Mouse (Mus musculus) lung, embryonic 14.5 days (tissue): ENCODE measurements at regions not wholly inside any gene's neighbourhood (a gene's known extent, or its start where the extent isn't known, plus 50 kb on each side); places are given as distances from the start of the nearest gene placed in this dataset.

Experiments used
- ATAC-seq: fragments of 200-750 bp; cut with Nextera tagmentation; 2 replicates; pipeline ENCODE4 v1.8.0; 2017; ENCODE audit warnings: mild to moderate bottlenecking, moderate TSS enrichment, moderate library complexity; ENCODE audit not compliant: insufficient read depth
- DNase-seq: peaks from one replicate; pipeline ENCODE4 v3.0.0-alpha.2; 2015
- H3K27ac ChIP-seq: fragments of 300-500 bp; sonication (generic); 2 replicates; pipeline ENCODE4 v1.5.1; 2014; ENCODE audit warnings: low read depth, mild to moderate bottlenecking, moderate library complexity
- H3K27me3 ChIP-seq: fragments of 300-500 bp; sonication (generic); 2 replicates; pipeline ENCODE4 v1.6.1; 2014; ENCODE audit warnings: low read length, control low read depth; ENCODE audit not compliant: insufficient read depth
- H3K36me3 ChIP-seq: fragments of 300-500 bp; sonication (generic); 2 replicates; pipeline ENCODE4 v1.6.1; 2014; ENCODE audit warnings: control low read depth; ENCODE audit not compliant: insufficient read depth
- H3K4me1 ChIP-seq: fragments of 300-500 bp; sonication (generic); 2 replicates; pipeline ENCODE4 v1.6.1; 2014; ENCODE audit warnings: antibody characterized with exemption, control low read depth; ENCODE audit not compliant: insufficient read depth
- H3K4me2 ChIP-seq: fragments of 300-500 bp; sonication (generic); 2 replicates; pipeline ENCODE4 v1.6.1; 2014; ENCODE audit warnings: mild to moderate bottlenecking
- H3K4me3 ChIP-seq: fragments of 300-500 bp; sonication (generic); 2 replicates; pipeline ENCODE4 v1.5.1; 2014; ENCODE audit warnings: low read depth, low read length
- H3K9ac ChIP-seq: fragments of 300-500 bp; sonication (generic); 2 replicates; pipeline ENCODE4 v1.6.1; 2014
- H3K9me3 ChIP-seq: fragments of 300-500 bp; sonication (generic); 2 replicates; pipeline ENCODE4 v1.6.1; 2016; ENCODE audit warnings: low read depth, low read length, control low read depth
- CTCF ChIP-seq: IDR thresholded peaks from 2 replicates; pipeline ENCODE4 v1.5.1; 2016; ENCODE audit warnings: antibody characterized with exemption, low read depth
- WGBS: fragments of 180-500 bp; shearing (Covaris S2); extraction: QIAGEN DNeasy Blood & Tissue Kit; methylation state at CpG from one replicate; pipeline ENCODE4 v1.1.7; 2014; 5-methylcytosine and 5-hydroxymethylcytosine counted together

DNA sequence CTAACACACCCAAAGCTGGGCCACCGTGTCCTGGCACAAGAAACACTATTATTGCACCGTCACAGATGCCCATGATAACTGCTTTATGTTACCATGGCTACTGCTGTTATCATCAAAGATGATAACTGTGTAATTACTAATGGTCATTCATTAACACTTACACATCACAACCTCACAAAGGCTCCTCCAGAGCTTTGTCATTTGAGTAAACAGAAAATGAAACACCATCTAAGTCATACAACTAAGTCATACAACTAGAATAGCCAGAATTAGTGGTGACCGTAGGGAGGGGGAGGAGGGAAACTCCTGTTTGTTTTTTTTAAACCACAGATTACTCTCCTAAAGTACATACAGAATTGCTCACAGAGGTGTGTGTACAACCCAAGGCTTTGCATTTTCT is 111.4 kb upstream of the Ofcc1 start:
- no peak overlapping the region for H3K27ac ChIP-seq
- H3K9me3 ChIP-seq = no peaks in the 10 kb centered on the region
- WGBS = 57% methylated on average over 3 of the region's 3 CpGs
- H3K36me3 ChIP-seq = no peaks in the 10 kb centered on the region
- TF ChIP-seq CTCF = no peak
- no peak for ATAC-seq
- H3K4me2 ChIP-seq = no peak overlapping the region
- no peak for DNase-seq
- no peak overlapping the region for H3K9ac ChIP-seq
- H3K27me3 ChIP-seq = no peaks in the 10 kb centered on the region
- no peaks in the 10 kb centered on the region for H3K4me1 ChIP-seq
- H3K4me3 ChIP-seq = no peak overlapping the region

DNA sequence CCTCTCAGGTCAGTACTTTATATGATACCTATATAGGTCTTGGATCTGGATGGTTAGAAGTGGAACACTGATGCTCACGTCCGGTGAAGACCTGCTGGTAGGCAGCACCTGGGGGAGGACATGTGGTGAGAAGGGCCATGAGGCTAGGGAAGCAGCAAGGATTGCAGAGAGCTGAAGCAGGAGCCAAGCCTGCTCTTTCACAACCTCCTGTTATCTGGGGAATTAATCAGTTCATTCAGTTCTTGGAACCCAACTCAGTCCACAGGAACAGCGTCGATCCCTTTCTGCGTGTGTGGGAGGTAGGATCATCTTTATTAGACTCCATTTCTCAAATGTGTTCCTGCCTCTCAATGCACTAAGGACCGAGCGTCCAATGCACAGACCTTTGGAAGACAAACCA is 107.9 kb upstream of the Ofcc1 start:
- no peaks in the 10 kb centered on the region for H3K4me1 ChIP-seq
- WGBS = 86% methylated on average over 7 of the region's 7 CpGs
- H3K27ac ChIP-seq = no peak overlapping the region
- TF ChIP-seq CTCF = no peak
- ATAC-seq (no peak), DNase-seq (no peak)
- no peak overlapping the region for H3K9ac ChIP-seq
- no peak overlapping the region for H3K4me2 ChIP-seq
- H3K27me3 ChIP-seq = no peaks in the 10 kb centered on the region
- no peaks in the 10 kb centered on the region for H3K9me3 ChIP-seq
- no peak overlapping the region for H3K4me3 ChIP-seq
- no peaks in the 10 kb centered on the region for H3K36me3 ChIP-seq

DNA sequence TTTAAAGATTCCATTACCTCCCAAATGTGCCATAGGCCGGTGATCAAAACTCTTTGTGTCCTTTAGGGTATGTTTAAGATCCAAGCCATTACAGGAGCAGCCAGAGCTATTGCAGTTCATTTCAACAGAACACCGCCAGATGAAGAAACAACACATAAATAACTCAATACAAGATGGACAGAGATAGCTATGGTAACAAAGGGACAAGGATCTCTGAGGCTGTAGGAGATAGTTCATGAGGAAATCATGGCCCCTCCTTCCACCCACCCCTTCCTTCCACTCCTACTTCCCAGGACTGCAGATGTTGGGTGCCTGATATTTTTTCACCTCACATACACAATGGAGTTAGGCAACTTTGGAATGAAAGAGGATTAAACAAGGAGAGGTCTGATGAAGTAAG is 92.1 kb upstream of the Ofcc1 start:
- Histone ChIP-seq H3K9ac (no peak overlapping the region), H3K36me3 (no peaks in the 10 kb centered on the region), H3K4me2 (no peak overlapping the region), H3K27me3 (no peaks in the 10 kb centered on the region), H3K4me3 (no peak overlapping the region), H3K9me3 (no peaks in the 10 kb centered on the region), H3K27ac (no peak overlapping the region), H3K4me1 (no peaks in the 10 kb centered on the region)
- no peak for DNase-seq
- WGBS = 84% methylated on average over 2 of the region's 2 CpGs
- ATAC-seq = no peak
- no peak for TF ChIP-seq CTCF

DNA sequence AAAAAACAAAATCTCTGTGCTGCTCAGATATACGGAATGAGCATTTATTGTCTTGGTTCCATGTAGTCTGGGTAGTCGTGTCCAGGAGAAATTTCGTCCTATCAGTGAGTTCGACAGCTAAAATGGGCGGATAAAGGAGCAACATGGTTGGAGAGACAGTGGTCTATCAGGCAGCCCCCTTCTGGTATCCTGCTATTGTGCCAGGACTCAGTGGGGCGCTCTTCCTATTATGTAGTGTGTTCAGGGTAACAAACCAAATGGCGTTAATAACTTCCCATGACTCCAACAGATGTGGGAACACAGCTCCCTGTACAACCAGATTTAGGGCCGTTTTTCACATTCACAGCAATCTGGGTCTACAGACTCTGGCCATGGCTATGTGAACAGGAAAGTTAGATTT is 68.6 kb upstream of the Ofcc1 start:
- no peak overlapping the region for H3K9ac ChIP-seq
- H3K4me1 ChIP-seq = no peaks in the 10 kb centered on the region
- no peak overlapping the region for H3K27ac ChIP-seq
- WGBS = 83% methylated on average over 8 of the region's 8 CpGs
- no peak overlapping the region for H3K4me2 ChIP-seq
- H3K36me3 ChIP-seq = no peaks in the 10 kb centered on the region
- no peaks in the 10 kb centered on the region for H3K27me3 ChIP-seq
- DNase-seq (no peak), ATAC-seq (no peak)
- H3K9me3 ChIP-seq = no peaks in the 10 kb centered on the region
- no peak overlapping the region for H3K4me3 ChIP-seq
- TF ChIP-seq CTCF = no peak

DNA sequence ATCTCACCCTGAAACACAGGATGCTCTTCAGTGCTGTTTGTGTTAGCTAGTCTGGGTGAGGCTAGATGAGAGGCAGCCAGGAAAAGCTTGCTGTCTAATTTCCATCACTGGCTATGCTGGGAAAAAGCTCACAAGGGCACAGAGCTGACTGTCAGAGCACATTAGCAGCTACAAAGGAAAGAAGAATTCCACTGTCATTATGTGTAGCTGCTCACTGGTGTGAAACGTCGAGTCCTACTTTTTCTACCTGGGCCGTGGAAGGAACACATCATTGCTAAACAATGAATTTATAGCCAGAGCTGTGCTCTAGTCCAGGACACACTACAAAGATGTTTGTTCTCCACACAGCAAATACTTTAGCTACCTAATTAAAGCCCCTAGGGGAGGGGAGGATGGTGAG is 61.8 kb upstream of the Ofcc1 start:
- Histone ChIP-seq H3K9ac (no peak overlapping the region), H3K4me3 (no peak overlapping the region), H3K4me2 (no peak overlapping the region), H3K9me3 (no peaks in the 10 kb centered on the region), H3K27ac (no peak overlapping the region), H3K27me3 (no peaks in the 10 kb centered on the region), H3K36me3 (no peaks in the 10 kb centered on the region), H3K4me1 (no peaks in the 10 kb centered on the region)
- ATAC-seq = no peak
- WGBS = 68% methylated on average over 3 of the region's 3 CpGs
- no peak for DNase-seq
- TF ChIP-seq CTCF = no peak

DNA sequence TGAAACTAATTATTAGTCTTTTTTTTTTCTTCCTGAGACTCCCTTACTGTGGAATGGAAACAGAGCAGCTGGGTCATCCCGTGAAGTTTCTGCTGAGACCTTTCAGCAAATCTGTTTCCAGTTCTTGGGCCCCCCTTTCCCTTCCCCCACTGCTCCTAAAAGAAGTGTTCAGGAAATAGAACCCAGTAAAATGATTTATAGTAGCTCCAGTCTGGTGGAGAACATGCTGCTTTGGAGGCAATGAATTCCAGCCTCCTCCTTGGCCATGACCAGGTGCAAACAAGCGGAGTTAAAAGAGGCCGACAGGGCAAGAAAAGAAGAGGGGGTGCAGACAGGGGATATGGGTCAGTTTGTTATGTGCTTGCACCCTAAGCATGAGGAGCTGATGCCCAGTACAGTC is 56.6 kb upstream of the Ofcc1 start:
- Histone ChIP-seq H3K4me3 (no peak overlapping the region), H3K9ac (no peak overlapping the region), H3K4me2 (no peak overlapping the region), H3K27ac (no peak overlapping the region), H3K36me3 (no peaks in the 10 kb centered on the region), H3K27me3 (no peaks in the 10 kb centered on the region), H3K9me3 (no peaks in the 10 kb centered on the region), H3K4me1 (no peaks in the 10 kb centered on the region)
- 80% methylated on average over 3 of the region's 3 CpGs for WGBS
- TF ChIP-seq CTCF = no peak
- DNase-seq (no peak), ATAC-seq (no peak)

DNA sequence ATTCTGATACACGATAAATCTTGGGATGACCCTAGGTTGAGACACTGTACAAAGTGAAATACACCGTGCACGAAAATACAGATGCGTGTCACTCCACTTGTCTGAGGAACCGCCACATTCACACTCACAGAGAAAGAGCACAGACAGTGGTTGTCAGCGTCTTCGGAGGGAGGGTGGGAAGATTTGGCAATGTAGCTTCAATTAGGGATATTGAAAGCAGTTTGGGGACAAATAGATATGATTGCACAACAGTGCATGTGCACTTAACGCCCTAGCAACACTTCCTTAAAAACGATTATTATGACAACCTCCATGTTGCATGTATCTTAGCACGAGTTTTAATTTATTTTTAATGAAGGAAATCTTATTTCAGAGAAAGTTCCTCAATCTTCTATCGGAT is 51.8 kb upstream of the Ofcc1 start:
- ATAC-seq = no peak

More for the DNA sequence above, 51.8 kb upstream of the Ofcc1 start:
- no peak overlapping the region for H3K4me3 ChIP-seq
- no peaks in the 10 kb centered on the region for H3K4me1 ChIP-seq
- WGBS = 75% methylated on average over 11 of the region's 11 CpGs
- no peaks in the 10 kb centered on the region for H3K36me3 ChIP-seq
- no peaks in the 10 kb centered on the region for H3K27me3 ChIP-seq
- H3K9ac ChIP-seq = no peak overlapping the region
- H3K4me2 ChIP-seq = no peak overlapping the region
- H3K9me3 ChIP-seq = no peaks in the 10 kb centered on the region
- no peak for TF ChIP-seq CTCF
- no peak for DNase-seq
- no peak overlapping the region for H3K27ac ChIP-seq
